Mouse (Mus musculus) heart, adult 2 months (tissue): ENCODE measurements around the gene Ppp2r5b.

Source experiments
- CTCF ChIP-seq: fragments of 200-600 bp; IDR thresholded peaks from 2 replicates; pipeline ENCODE4 v1.8.1; 2022; ENCODE audit warnings: antibody characterized with exemption, mild to moderate bottlenecking, moderate library complexity
- POLR2A ChIP-seq: fragments of 200-500 bp; IDR thresholded peaks from 2 replicates; pipeline ENCODE4 v1.6.1; 2011; ENCODE audit warnings: mild to moderate bottlenecking, low read depth, low read length, control low read depth; ENCODE audit not compliant: insufficient read depth

- TF ChIP-seq CTCF (no peak), POLR2A (no peak)
Observed at GRCm38 (mm10) chr19:6182534-6182933, 53.1 kb downstream of the Ppp2r5b start.
